Comparison of ENCODE assay signal across 8 mouse cellular contexts in genomic region chr10:53812597-53813243, GRCm38 (mm10).
DNase-seq lines count a peak whose midpoint lies in the region; ATAC-seq and TF ChIP-seq lines count a peak whose summit lies in the region.

No protein-coding gene starts in this region.

- no peak for ATAC-seq in liver, postnatal 0 days
- ATAC-seq in liver, embryonic 11.5 days (replicated peaks; ENCODE audit: low FRiP score): no peak
- 0 out of 2 replicates have a peak, but pooled peaks have one; percentile 63 for ATAC-seq in forebrain, embryonic 15.5 days (replicated peaks)

- no peaks in the 10 kb centered on the region for H3K27me3 ChIP-seq in liver, postnatal 0 days (ENCODE audit: insufficient read depth, low read length)
- no peaks in the 10 kb centered on the region for H3K27me3 ChIP-seq in liver, embryonic 11.5 days (replicated peaks; ENCODE audit: control insufficient read depth, insufficient read depth, low read length)
- no peaks in the 10 kb centered on the region for H3K27me3 ChIP-seq in forebrain, embryonic 15.5 days

- no peaks in the 10 kb centered on the region for H3K36me3 ChIP-seq in liver, postnatal 0 days (replicated peaks; ENCODE audit: insufficient read depth, low read length)
- no peaks in the 10 kb centered on the region for H3K36me3 ChIP-seq in liver, embryonic 11.5 days (ENCODE audit: control insufficient read depth, insufficient read depth, low read length)
- H3K36me3 ChIP-seq in forebrain, embryonic 15.5 days: no peaks in the 10 kb centered on the region

- no peaks in the 10 kb centered on the region for H3K4me1 ChIP-seq in liver, postnatal 0 days (ENCODE audit: insufficient read depth)
- H3K4me1 ChIP-seq in liver, embryonic 11.5 days (replicated peaks; ENCODE audit: control insufficient read depth, insufficient read depth, low read length): no peaks in the 10 kb centered on the region
- 0 out of 2 replicates have a peak, but pooled peaks cover 5% of the 10 kb centered on the region for H3K4me1 ChIP-seq in forebrain, embryonic 15.5 days

- no peaks in the 10 kb centered on the region for H3K9me3 ChIP-seq in liver, postnatal 0 days (ENCODE audit: low read length)
- no peaks in the 10 kb centered on the region for H3K9me3 ChIP-seq in liver, embryonic 11.5 days (ENCODE audit: control insufficient read depth, low read length)
- no peaks in the 10 kb centered on the region for H3K9me3 ChIP-seq in forebrain, embryonic 15.5 days

- H3K9ac ChIP-seq in liver, postnatal 0 days (replicated peaks): no peak overlapping the region
- H3K9ac ChIP-seq in liver, embryonic 11.5 days (ENCODE audit: low read depth, low read length): no peak overlapping the region
- no peak overlapping the region for H3K9ac ChIP-seq in forebrain, embryonic 15.5 days (replicated peaks)

- no peak overlapping the region for H3K27ac ChIP-seq in liver, postnatal 0 days (ENCODE audit: low read depth)
- H3K27ac ChIP-seq in liver, embryonic 11.5 days (ENCODE audit: low read depth, low read length): no peak overlapping the region
- no peak overlapping the region for H3K27ac ChIP-seq in forebrain, embryonic 15.5 days (replicated peaks)

- no peak overlapping the region for H3K4me3 ChIP-seq in liver, postnatal 0 days (ENCODE audit: low read depth, low read length)
- H3K4me3 ChIP-seq in liver, embryonic 11.5 days (ENCODE audit: low read depth, low read length): no peak overlapping the region
- no peak overlapping the region for H3K4me3 ChIP-seq in forebrain, embryonic 15.5 days

- peak; percentile 70 for TF ChIP-seq CTCF in liver, postnatal 0 days (IDR thresholded peaks at IDR 0.05; ENCODE audit: low read depth)

- DNase-seq in cerebellum, adult 8-10 months: peak; percentile 4
- no peak for DNase-seq in cerebellum, postnatal 36 days
- DNase-seq in liver, postnatal 0 days: no peak
- DNase-seq in liver, embryonic 11.5 days (ENCODE audit: low spot score): no peak
- DNase-seq in retina, postnatal 7 days (ENCODE audit: low read depth, low spot score): peak; percentile 49
- DNase-seq in spleen, adult 12 weeks (ENCODE audit: low spot score): no peak
- DNase-seq in left cerebral cortex, adult 18-20 months (ENCODE audit: low spot score in 2 of 2): no peak

- no peak for TF ChIP-seq EP300 in liver, postnatal 0 days (IDR thresholded peaks at IDR 0.05; ENCODE audit: low read depth)

- H3K4me2 ChIP-seq in liver, postnatal 0 days (ENCODE audit: low read depth, low read length): no peak overlapping the region
- no peak overlapping the region for H3K4me2 ChIP-seq in liver, embryonic 11.5 days
- H3K4me2 ChIP-seq in forebrain, embryonic 15.5 days (replicated peaks): 0 out of 2 replicates have a peak overlapping the region, but pooled peaks have one; percentile 3

- WGBS in liver, postnatal 0 days (ENCODE audit: insufficient replicate concordance): 22% methylated on average over 7 of the region's 7 CpGs
- WGBS in liver, embryonic 11.5 days: 33% methylated on average over 7 of the region's 7 CpGs
- WGBS in forebrain, embryonic 15.5 days: 26% methylated on average over 7 of the region's 7 CpGs

Comparison
In these comparisons a context has a peak if more than half of its experiments do, and no peak if none do; other contexts are left out.
1. DNase-seq: peak in cerebellum, adult 8-10 months (single experiment) and retina, postnatal 7 days (single experiment); none in cerebellum, postnatal 36 days (0 of 2), liver, postnatal 0 days (single experiment), liver, embryonic 11.5 days (single experiment), spleen, adult 12 weeks (single experiment) and left cerebral cortex, adult 18-20 months (0 of 2).